Mouse (Mus musculus): ENCODE measurements around the gene Yipf4. TPM values are rescaled to one million over a fixed set of nuclear protein-coding genes. Genes with fewer than 3 reads are reported as not detected.

Gene Yipf4
- polyA plus RNA-seq, 1 experiment from 2014 or later: 74.2 TPM

DNA sequence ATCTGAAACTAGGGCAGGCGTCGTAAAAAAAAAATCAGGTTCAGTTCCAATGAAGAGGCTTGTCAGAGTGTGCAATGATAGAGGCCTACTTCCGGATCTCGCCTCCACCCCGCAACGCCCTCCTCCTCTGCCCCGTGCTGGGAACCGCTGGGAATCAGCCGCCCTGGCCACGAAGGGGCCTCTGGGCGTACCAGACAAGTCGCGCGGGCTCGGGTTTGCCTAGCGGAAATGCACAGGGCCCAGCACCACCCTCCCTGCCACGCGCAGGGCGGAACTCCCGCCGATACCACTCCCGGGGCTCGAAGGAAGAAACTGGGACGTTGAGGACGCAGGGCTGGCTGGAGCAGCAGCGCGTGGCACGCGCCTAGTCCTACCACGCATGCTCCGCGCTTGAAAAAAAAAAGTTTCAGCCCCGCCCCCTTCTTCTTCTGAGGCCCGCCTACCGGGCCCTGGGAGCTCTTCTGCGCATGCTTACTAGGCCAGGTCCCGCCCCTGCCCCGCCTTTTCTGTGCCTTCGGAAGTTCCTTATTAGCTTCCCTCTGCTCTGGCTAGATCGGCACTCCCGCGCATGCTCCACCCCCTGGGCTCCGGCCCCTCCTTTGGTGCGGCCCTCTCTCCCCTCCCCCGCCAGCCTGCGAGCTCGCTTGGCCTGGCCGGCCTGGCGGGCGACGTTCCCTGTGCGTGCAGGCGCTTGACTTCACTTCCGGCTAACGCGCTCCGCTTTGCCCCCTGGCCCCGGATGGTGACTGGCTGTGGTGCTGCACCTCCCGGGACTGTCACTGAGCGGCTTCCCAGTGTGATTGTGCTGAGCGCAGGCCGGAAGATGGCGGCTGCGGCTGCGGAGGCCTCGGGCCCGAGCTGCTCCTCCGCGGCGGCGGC, 38.7 kb downstream of the Yipf4 start, which contains the start of gene Birc6:
Gene Birc6, plus strand, starts transcription at position 567 of the 879 bp plus-strand sequence.
- H3K36me3 ChIP-seq: no peaks in the 10 kb centered on the region
- no peaks in the 10 kb centered on the region for H3K9me3 ChIP-seq
- ATAC-seq: peak; percentile 98
- H3K4me3 ChIP-seq (replicated peaks): peak within 1 kb of the TSS; percentile 95
- H3K4me1 ChIP-seq (replicated peaks): 0 out of 2 replicates have a peak, but pooled peaks cover 5% of the 10 kb centered on the region
- H3K4me2 ChIP-seq (replicated peaks): peak within 1 kb of the TSS; percentile 77
- peak within 1 kb of the TSS; percentile 100 for H3K27ac ChIP-seq
- WGBS: under 1% methylated on average over 63 of the region's 71 CpGs
- H3K9ac ChIP-seq: peak within 1 kb of the TSS; percentile 99
- H3K27me3 ChIP-seq (replicated peaks): no peaks in the 10 kb centered on the region

DNA sequence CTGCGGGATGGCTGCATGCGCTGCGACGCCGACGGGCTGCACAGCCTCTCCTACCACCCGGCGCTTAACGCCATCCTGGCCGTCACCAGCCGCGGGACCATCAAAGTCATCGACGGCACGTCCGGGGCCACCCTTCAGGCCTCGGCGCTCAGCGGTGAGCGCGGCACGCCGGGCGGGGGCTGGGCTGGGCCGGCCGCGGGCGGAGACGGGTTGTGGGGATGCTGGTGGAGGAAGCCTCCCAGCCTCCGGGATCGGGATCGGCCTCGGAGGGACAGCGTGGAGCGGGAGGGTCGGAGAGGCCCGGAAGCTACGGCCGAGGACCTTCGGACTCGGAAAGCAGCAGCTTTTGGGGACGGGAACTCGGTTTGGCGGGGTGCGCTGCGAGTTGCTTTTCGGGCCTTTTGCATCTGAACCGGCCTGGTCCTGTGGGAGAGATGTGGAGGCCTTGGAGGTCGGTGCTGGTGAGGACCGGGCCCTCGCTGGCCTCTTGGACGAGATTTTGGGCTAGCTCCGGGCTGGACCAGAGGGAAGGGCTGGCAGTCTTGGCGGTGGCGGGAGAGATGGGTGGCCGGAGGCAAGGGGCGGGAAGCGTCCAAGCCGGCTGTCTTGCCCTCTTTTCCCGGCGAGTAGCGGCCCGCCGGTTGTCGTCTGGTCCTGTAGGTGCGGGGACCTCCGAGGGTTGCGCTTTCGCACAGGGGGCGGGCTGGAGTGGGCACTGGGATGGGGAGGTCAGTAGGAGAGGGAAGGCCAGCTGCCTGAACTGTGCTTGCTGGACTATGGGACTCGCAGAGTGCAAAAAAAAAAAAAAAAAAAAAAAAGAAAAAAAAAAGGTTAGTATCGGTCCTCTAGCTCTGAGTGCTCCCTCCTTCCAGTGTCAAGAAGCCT, 39.6 kb downstream of the Yipf4 start:
- peak; percentile 64 for ATAC-seq
- peak overlapping the region; percentile 99 for H3K9ac ChIP-seq
- peak overlapping the region; percentile 65 for H3K4me2 ChIP-seq (replicated peaks)
- 0 out of 2 replicates have a peak, but pooled peaks cover 5% of the 10 kb centered on the region for H3K4me1 ChIP-seq (replicated peaks)
- peak overlapping the region; percentile 95 for H3K4me3 ChIP-seq (replicated peaks)
- H3K9me3 ChIP-seq: no peaks in the 10 kb centered on the region
- H3K36me3 ChIP-seq: no peaks in the 10 kb centered on the region
- H3K27me3 ChIP-seq (replicated peaks): no peaks in the 10 kb centered on the region
- peak overlapping the region; percentile 99 for H3K27ac ChIP-seq
- under 1% methylated on average over 72 of the region's 72 CpGs for WGBS

DNA sequence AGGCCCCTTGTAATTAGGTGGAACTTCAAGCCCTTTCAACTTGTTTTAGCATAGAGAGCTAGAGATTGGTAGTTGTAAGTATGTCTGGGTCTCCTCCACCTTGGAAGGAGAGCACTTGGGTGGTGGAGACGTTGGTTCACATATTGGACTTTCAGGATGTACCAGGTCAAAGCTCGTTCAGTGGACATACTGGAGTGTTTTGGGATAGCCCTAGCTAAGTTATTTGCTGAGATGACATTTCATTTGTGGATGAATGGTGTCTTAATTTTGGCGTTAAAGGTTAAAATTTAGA, 40.2 kb downstream of the Yipf4 start:
- H3K27ac ChIP-seq: no peak overlapping the region
- no peaks in the 10 kb centered on the region for H3K27me3 ChIP-seq (replicated peaks)
- 0 out of 2 replicates have a peak, but pooled peaks cover 5% of the 10 kb centered on the region for H3K4me1 ChIP-seq (replicated peaks)
- no peaks in the 10 kb centered on the region for H3K9me3 ChIP-seq
- ATAC-seq: no peak
- H3K4me2 ChIP-seq (replicated peaks): peak overlapping the region; percentile 65
- H3K36me3 ChIP-seq: no peaks in the 10 kb centered on the region
- 11% methylated on average over 3 of the region's 3 CpGs for WGBS
- peak overlapping the region; percentile 99 for H3K9ac ChIP-seq
- peak overlapping the region; percentile 95 for H3K4me3 ChIP-seq (replicated peaks)

DNA sequence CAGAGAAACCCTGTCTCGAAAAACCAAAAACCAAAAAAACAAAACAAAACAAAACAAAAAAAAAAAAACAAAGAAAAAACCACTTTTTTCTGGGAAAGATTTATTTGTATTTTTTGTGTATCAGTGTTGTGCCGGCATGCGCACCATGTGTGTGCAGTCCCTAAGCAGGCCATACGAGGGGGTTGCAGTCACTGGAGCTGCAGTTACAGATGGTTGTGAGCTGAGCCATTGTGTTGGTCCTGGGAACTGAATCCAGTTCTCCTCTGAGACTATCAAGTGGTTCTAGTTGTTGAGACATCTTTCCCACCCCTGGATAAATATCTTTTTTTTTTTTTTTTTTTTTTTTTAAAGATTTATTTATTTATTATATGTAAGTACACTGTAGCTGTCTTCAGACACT, 45.7 kb downstream of the Yipf4 start:
- no peaks in the 10 kb centered on the region for H3K36me3 ChIP-seq
- WGBS: 96% methylated on average over 4 of the region's 4 CpGs

DNA sequence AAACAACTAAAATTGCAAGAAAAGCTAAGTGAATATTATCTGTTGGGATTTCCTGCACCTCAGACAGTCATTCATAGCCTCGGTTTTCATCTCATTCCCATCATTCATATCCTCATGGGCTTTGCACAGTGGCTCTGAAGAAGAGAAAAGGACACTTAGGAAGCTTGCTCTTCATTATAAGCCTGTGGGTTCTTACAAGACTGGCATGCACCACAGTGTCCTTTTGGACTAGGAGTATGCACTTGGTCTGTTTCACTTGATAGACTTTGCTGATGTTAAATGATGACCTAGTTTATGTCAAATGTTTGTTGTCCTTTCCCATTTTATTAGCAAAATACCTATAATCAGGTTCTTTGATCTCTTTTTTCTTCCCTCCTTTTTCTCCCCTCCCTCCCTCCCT, 48.2 kb downstream of the Yipf4 start:
- no peaks in the 10 kb centered on the region for H3K27me3 ChIP-seq (replicated peaks)
- H3K27ac ChIP-seq: no peak overlapping the region
- H3K4me3 ChIP-seq (replicated peaks): no peak overlapping the region
- no peak overlapping the region for H3K9ac ChIP-seq
- 78% methylated on average over 1 of the region's 1 CpGs for WGBS
- ATAC-seq: no peak
- H3K4me2 ChIP-seq (replicated peaks): no peak overlapping the region
- H3K36me3 ChIP-seq: no peaks in the 10 kb centered on the region
- no peaks in the 10 kb centered on the region for H3K4me1 ChIP-seq (replicated peaks)
- no peaks in the 10 kb centered on the region for H3K9me3 ChIP-seq

More for the DNA sequence above, 45.7 kb downstream of the Yipf4 start:
- Histone ChIP-seq H3K9ac (no peak overlapping the region), H3K4me3 (replicated peaks) (no peak overlapping the region), H3K27ac (no peak overlapping the region), H3K4me2 (replicated peaks) (no peak overlapping the region), H3K9me3 (no peaks in the 10 kb centered on the region), H3K4me1 (replicated peaks) (0 out of 2 replicates have a peak, but pooled peaks cover 2% of the 10 kb centered on the region), H3K27me3 (replicated peaks) (no peaks in the 10 kb centered on the region)
- ATAC-seq: no peak

DNA sequence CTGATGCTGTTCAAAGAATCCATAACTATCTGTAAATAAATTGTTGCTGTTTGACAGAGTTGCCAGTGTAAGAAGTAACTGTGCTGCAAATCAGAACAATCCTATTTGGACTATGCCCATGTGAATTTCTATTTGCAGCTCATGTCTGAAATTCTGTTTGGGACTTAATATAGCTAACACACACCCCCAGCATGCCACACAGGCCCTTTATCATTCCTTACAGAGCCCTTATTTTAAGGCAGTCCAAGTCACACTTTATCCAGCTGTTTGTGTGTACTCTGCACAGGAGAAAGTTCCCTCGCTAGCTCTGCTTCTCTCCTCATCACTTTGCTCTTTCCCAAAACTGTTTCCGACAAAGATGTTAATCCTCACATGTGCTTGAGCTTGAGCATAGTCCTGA, 54.3 kb downstream of the Yipf4 start:
- Histone ChIP-seq H3K4me3 (replicated peaks) (no peak overlapping the region), H3K36me3 (no peaks in the 10 kb centered on the region), H3K9ac (no peak overlapping the region), H3K27me3 (replicated peaks) (no peaks in the 10 kb centered on the region), H3K27ac (no peak overlapping the region), H3K4me2 (replicated peaks) (no peak overlapping the region), H3K4me1 (replicated peaks) (no peaks in the 10 kb centered on the region), H3K9me3 (no peaks in the 10 kb centered on the region)
- ATAC-seq: no peak
- WGBS: 88% methylated on average over 2 of the region's 2 CpGs

Other genes starting within 250 kb of the Yipf4 start
- 73.1 and 75.9 TPM in 2 replicates for gene Memo1, start 194.0 kb upstream of the Yipf4 start, polyA plus RNA-seq (2015; fragmentation: Nextera tagmentation; extraction: Ambion mirVana)
- gene Dpy30, start 165.5 kb upstream of the Yipf4 start, polyA plus RNA-seq (2015; fragmentation: Nextera tagmentation; extraction: Ambion mirVana): 257 and 282 TPM in 2 replicates
- gene Spast, start 150.5 kb upstream of the Yipf4 start, polyA plus RNA-seq (2015; fragmentation: Nextera tagmentation; extraction: Ambion mirVana): 12.4 and 15.0 TPM in 2 replicates
- 39.7 and 41.2 TPM in 2 replicates for gene Slc30a6, start 93.9 kb upstream of the Yipf4 start, polyA plus RNA-seq (2015; fragmentation: Nextera tagmentation; extraction: Ambion mirVana)
- 7.1 and 7.3 TPM in 2 replicates for gene Nlrc4, start 30.4 kb upstream of the Yipf4 start, polyA plus RNA-seq (2015; fragmentation: Nextera tagmentation; extraction: Ambion mirVana)
- gene Birc6, start 38.8 kb downstream of the Yipf4 start, polyA plus RNA-seq (2015; fragmentation: Nextera tagmentation; extraction: Ambion mirVana): 68.7 and 83.2 TPM in 2 replicates
- 20.4 and 22.8 TPM in 2 replicates for gene Ttc27, start 228.2 kb downstream of the Yipf4 start, polyA plus RNA-seq (2015; fragmentation: Nextera tagmentation; extraction: Ambion mirVana)